Mouse (Mus musculus) midbrain, embryonic 10.5 days (tissue): ENCODE results near the gene Pla2g6. TPM values are rescaled to one million over a fixed set of nuclear protein-coding genes. Genes with fewer than 3 reads are reported as not detected.
A peak's percentile ranks its signal among the peaks of the same experiment; 100 is the strongest.

Experiments used
- DNase-seq: peaks from one replicate; pipeline ENCODE4 v3.0.0-alpha.2; 2017; ENCODE audit warnings: low spot score
- H3K27ac ChIP-seq: fragments of 300-500 bp; sonication (generic); replicated peaks from 2 replicates; pipeline ENCODE4 v1.5.1; 2016; ENCODE audit warnings: mild to moderate bottlenecking
- H3K27me3 ChIP-seq: fragments of 300-500 bp; sonication (generic); 2 replicates; pipeline ENCODE4 v1.6.1; 2016; ENCODE audit warnings: low read depth, mild to moderate bottlenecking; ENCODE audit not compliant: poor library complexity, severe bottlenecking
- H3K36me3 ChIP-seq: fragments of 300-500 bp; sonication (generic); 2 replicates; pipeline ENCODE4 v1.6.1; 2016; ENCODE audit warnings: mild to moderate bottlenecking, moderate library complexity
- H3K4me1 ChIP-seq: fragments of 300-500 bp; sonication (generic); 2 replicates; pipeline ENCODE4 v1.6.1; 2016
- H3K4me3 ChIP-seq: fragments of 300-500 bp; sonication (generic); 2 replicates; pipeline ENCODE4 v1.5.1; 2016; ENCODE audit warnings: mild to moderate bottlenecking, moderate library complexity
- H3K9me3 ChIP-seq: fragments of 300-500 bp; sonication (generic); replicated peaks from 2 replicates; pipeline ENCODE4 v1.6.1; 2016; ENCODE audit warnings: mild to moderate bottlenecking
- WGBS: fragments of 180-500 bp; shearing (Covaris S2); methylation state at CpG from one replicate; pipeline ENCODE4 v1.1.7; 2016; 5-methylcytosine and 5-hydroxymethylcytosine counted together
- polyA plus RNA-seq: library from polyadenylated mRNA; unstranded; fragments of >200 nt; fragmentation: Nextera tagmentation; extraction: Ambion mirVana; gene quantifications from 2 replicates; pipeline ENCODE4 v1.2.1, GENCODE M21; 2016

Gene Pla2g6
- polyA plus RNA-seq, 1 experiment from 2014 or later = 20.4 TPM

DNA sequence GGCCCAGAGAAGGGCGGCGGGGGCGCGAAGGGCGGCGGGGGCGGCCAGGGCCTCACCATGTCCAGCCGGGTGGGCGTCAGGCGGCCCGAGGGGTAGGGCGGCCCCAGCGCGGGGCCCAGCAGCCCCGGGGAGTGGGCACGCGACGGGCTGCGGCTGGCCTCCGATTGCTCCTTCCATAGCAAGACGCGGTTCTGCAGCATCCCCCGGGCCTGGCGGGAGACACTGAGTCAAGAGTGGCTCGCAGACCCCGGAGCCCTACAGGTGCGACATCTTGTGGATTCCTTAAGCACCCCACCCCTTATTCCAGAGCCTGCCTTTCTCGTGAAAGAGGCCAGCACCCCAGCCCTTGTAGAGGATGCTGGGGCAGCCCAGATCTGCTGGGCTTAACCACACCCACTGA lies 66.4 kb downstream of the Pla2g6 start:
- H3K4me3 ChIP-seq = peak overlapping the region; percentile 86

DNA sequence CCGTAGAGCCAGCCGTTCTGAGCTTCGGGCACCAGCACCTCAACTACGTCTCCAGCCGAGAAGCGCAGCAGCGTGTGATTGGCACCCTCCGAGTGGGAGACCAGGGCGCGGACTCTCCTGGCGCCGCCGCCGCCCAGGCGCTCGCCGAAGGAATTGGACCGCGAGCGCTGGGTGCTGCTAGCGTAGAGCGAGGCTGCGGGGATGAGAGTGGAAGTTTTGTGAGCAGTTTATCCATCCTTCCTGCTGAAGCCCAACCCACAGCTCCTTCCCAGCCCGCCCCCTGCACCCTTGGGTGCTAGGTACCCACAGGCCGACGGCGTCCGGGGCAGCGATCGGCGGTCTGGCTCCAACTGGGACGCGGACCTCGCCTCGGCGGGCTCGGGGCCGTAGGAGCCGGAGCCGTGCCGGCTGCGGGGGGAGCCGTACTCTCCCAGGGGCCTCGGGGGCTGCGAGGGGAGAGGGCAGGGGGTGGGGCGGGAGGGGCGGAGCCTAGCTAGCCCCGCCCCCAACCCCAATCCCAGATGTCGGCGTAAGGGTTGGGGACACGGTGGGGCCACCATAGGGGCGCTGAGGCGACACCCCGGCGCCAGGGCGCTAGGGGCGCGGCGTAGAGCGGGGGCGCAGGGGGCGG lies 67.0 kb downstream of the Pla2g6 start:
- peak; percentile 51 for DNase-seq
- H3K36me3 ChIP-seq = no peaks in the 10 kb centered on the region
- H3K9me3 ChIP-seq = no peaks in the 10 kb centered on the region
- H3K4me3 ChIP-seq = peak overlapping the region; percentile 86
- peaks cover 77% of the 10 kb centered on the region for H3K27me3 ChIP-seq
- peak overlapping the region; percentile 82 for H3K27ac ChIP-seq
- WGBS = under 1% methylated on average over 61 of the region's 62 CpGs
- peaks cover 20% of the 10 kb centered on the region for H3K4me1 ChIP-seq

More for the DNA sequence above, 66.4 kb downstream of the Pla2g6 start:
- DNase-seq = peak; percentile 42
- WGBS = under 1% methylated on average over 25 of the region's 28 CpGs
- H3K9me3 ChIP-seq = no peaks in the 10 kb centered on the region
- no peaks in the 10 kb centered on the region for H3K36me3 ChIP-seq
- H3K27ac ChIP-seq = peak overlapping the region; percentile 82
- H3K4me1 ChIP-seq = peaks cover 20% of the 10 kb centered on the region
- H3K27me3 ChIP-seq = peaks cover 81% of the 10 kb centered on the region

DNA sequence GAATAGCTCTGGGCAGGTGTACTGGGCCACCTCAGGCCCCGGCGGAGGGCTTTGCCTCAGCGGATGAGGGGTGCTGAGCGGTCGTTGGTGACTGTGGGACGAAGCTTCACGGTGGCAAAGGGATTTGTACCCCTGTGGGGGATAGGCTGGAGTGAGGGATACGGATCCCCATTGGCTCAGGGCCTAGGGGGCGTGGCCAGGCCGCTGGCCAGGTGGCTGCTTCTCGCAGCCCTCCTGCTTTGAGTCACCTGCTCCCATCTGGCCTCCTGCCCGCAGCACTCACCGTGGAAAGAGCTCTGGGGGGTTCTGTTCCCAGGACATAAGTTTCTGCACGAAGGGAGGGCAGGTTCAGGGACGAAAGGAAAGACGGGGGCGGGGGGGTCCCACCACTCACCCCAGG lies 69.7 kb downstream of the Pla2g6 start:
- Histone ChIP-seq H3K4me3 (no peak overlapping the region), H3K9me3 (no peaks in the 10 kb centered on the region), H3K36me3 (no peaks in the 10 kb centered on the region), H3K4me1 (peaks cover 30% of the 10 kb centered on the region), H3K27me3 (peaks cover 76% of the 10 kb centered on the region), H3K27ac (no peak overlapping the region)
- WGBS = 32% methylated on average over 17 of the region's 17 CpGs
- no peak for DNase-seq

DNA sequence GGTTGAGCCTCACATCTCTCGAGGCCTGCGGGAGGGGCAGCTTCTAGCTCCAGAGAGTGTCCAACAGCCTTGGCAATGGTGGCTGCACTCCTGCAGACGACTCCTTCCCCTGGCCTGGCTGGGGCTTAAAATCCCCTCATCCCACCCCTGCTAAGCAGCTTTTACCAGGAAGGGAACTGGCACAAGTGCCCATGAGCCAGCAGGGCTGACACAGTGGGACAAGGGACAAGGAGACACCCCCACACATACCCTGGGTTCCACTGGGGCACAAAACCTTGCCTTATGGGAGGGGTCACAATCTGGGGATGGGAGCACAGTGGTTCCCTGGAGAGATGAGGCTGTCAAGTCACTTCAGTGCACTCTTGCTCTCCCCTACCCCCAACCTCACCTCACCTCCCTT lies 73.5 kb downstream of the Pla2g6 start, which contains the start of gene Slc16a8:
Gene Slc16a8, minus strand, starts transcription at position 101 of the 400 bp plus-strand sequence.
- peaks cover 34% of the 10 kb centered on the region for H3K4me1 ChIP-seq
- 16% methylated on average over 3 of the region's 3 CpGs for WGBS

DNA sequence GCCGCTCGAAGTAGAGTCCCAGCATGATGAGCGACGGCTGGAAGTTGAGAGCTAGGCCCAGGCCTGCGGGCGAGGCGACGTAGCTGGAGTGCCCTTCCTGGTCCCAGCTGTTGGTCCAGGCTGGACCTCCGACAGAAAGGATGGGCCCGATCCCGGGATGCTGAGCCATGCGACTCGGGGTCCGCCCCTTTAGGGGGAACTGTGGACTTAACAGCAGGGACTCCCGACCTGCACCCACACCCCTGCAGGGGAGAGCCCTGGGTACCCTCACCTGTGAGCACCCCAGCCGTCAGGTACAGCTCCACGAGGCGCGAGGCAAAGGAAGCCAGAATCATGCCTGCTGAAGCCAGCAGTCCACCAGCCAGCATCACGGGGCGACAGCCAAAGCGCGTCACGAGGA lies 75.6 kb downstream of the Pla2g6 start:
- no peaks in the 10 kb centered on the region for H3K9me3 ChIP-seq
- H3K4me3 ChIP-seq = peak overlapping the region; percentile 53
- DNase-seq = no peak
- peak overlapping the region; percentile 73 for H3K27ac ChIP-seq
- H3K4me1 ChIP-seq = peaks cover 34% of the 10 kb centered on the region
- WGBS = 31% methylated on average over 24 of the region's 24 CpGs
- peaks cover 62% of the 10 kb centered on the region for H3K27me3 ChIP-seq
- H3K36me3 ChIP-seq = peaks cover 19% of the 10 kb centered on the region

More for the DNA sequence above, 73.5 kb downstream of the Pla2g6 start, which contains the start of gene Slc16a8:
- Histone ChIP-seq H3K27ac (no peak within 1 kb of the TSS), H3K27me3 (peaks cover 76% of the 10 kb centered on the region), H3K36me3 (no peaks in the 10 kb centered on the region), H3K9me3 (no peaks in the 10 kb centered on the region), H3K4me3 (no peak within 1 kb of the TSS)
- no peak for DNase-seq

DNA sequence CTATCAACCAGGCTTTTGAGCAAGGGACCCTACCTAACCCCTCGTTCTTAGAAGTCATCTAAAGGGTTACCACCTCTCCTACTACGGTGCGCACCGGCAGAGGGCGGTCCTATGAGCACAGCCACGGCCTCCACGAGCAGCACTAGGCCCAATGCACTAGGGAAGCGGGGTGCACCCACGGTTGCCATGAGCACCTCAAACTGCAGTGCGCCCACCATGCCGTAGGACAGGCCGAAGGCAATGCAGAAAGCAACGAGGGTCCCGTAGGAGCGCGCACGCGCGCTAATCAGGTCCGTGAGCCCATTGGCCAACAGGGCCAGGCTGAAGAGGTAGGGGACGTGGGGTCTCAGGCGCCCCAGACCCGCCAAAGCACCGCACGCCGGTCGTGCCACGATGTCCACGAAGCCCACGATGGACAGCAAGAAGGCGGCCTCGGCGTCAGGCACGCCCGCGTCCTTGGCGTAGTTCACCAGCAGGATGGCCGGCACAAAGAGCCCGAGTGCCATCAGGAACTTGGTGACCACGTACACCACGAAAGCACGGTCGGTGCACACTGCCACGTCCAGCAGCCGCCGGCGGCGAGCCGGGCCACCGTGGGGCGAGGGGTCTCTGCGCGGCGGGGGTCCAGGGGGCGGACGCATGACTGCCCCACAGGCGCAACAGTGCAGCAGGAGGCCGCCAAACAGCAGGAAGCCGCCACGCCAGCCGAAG lies 76.3 kb downstream of the Pla2g6 start:
- peaks cover 62% of the 10 kb centered on the region for H3K27me3 ChIP-seq
- H3K4me3 ChIP-seq = peak overlapping the region; percentile 53
- 4% methylated on average over 61 of the region's 61 CpGs for WGBS
- H3K4me1 ChIP-seq = peaks cover 34% of the 10 kb centered on the region
- H3K36me3 ChIP-seq = peaks cover 23% of the 10 kb centered on the region
- H3K27ac ChIP-seq = peak overlapping the region; percentile 73
- no peaks in the 10 kb centered on the region for H3K9me3 ChIP-seq
- DNase-seq = peak; percentile 58

DNA sequence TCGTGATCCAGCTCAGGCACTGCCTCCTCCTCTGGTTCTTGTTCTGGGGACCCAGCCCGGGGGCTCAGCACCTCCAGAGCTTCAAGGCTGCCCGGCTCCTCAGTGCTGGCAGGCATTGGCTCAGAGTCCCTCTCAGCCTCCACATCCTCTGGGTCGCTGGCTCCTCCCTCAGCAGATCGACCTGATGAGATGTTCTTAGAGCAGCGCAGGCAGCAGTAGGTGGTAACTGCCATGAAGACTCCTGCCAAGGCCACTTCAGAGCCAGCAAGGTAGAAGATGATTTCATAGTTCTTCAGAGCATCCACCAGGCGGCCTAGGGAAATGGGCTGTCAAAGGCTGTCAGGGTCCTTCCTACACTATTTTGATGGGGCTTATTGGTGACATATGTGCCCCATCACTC lies 77.0 kb downstream of the Pla2g6 start:
- Histone ChIP-seq H3K9me3 (no peaks in the 10 kb centered on the region), H3K4me1 (peaks cover 34% of the 10 kb centered on the region), H3K27ac (no peak overlapping the region), H3K36me3 (peaks cover 31% of the 10 kb centered on the region), H3K27me3 (peaks cover 62% of the 10 kb centered on the region), H3K4me3 (no peak overlapping the region)
- DNase-seq = no peak
- 54% methylated on average over 7 of the region's 7 CpGs for WGBS

DNA sequence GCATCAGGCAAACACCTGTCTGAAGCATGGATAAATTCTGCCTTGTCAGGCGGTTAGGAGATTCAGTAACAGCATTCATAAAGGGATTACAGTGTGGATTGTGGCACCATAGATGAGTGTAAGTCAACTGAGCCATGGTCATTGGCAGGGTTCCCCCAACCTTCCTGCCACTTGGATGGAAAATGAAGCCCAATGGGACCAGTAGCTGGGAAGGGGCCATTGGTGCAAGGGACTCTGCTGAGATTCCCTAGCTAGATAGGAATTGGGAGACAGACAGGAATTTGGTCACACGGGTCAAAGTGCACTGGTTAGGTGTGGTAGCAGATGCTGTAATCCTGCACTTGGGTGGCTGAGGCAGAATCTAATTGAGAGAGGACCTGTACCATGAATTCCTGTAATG lies 78.0 kb downstream of the Pla2g6 start:
- peaks cover 40% of the 10 kb centered on the region for H3K36me3 ChIP-seq
- no peak overlapping the region for H3K27ac ChIP-seq
- peaks cover 32% of the 10 kb centered on the region for H3K4me1 ChIP-seq
- H3K27me3 ChIP-seq = peaks cover 57% of the 10 kb centered on the region
- no peak for DNase-seq
- H3K4me3 ChIP-seq = no peak overlapping the region
- H3K9me3 ChIP-seq = no peaks in the 10 kb centered on the region
- WGBS = 76% methylated on average over 2 of the region's 2 CpGs

DNA sequence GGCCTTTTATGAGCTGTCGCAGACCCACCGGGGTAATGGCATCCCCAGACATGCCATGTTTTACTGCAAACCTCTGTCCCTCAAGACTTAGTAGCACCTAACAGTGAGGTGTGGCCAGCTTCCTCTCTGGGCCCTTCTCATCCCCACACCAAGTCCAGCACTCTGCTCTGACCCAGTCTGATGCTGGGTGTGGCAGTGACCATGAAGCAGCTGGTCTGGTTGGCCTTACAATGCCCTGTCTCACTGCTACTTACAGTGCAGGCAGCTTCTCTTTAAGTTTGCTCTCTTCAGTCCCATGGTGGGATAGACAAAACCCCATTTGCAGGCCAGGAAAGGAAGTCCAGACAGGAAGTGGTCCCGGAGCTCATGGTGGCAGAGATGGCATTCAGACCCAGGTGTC lies 82.9 kb downstream of the Pla2g6 start:
- Histone ChIP-seq H3K4me3 (no peak overlapping the region), H3K4me1 (peaks cover 19% of the 10 kb centered on the region), H3K36me3 (peaks cover 74% of the 10 kb centered on the region), H3K27ac (peak overlapping the region; percentile 1; the same call in 1 of the 2 replicates), H3K9me3 (no peaks in the 10 kb centered on the region), H3K27me3 (peaks cover 8% of the 10 kb centered on the region)
- 89% methylated on average over 3 of the region's 3 CpGs for WGBS
- DNase-seq = no peak

DNA sequence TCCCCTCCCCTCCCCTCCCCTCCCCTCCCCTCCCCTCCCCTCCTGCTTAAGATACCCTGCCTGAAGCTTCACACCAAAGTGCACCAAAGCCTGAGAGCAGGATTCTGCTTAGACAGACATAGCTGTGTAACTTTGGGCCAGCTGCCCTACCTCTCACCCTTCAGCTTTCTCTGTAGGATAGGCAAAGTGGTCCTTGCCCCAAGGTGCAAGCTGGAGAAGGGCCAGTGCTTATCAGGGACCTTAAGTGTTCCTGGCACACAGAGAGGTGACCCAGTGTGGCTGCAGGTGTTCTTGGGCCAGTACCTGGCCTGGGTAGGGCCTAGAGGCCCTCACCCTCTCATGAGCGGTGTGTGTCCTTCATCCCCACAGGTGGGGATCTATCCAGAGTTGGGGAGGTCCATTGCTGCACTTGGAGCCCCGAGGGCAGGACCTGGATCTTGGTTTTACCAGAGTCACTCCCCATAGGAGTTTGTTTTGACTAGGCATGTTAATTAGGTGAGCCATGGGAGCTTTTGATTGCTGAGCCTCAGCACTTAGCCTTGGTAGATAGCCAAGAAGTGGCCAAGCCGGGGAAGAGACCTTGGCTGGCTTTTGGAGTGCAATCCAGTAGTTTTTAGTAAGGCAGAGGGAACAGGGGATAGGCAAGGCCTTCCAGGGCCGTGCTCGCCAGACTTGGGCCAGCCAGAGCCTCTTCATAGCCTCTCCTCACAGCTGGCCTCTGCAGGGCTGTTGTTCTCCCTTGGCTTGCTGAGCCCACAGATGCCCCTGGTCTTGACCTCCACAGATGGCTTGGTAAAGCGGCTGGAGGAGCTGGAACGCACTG lies 83.9 kb downstream of the Pla2g6 start:
- H3K4me3 ChIP-seq = no peak overlapping the region
- no peak for DNase-seq
- H3K27me3 ChIP-seq = no peaks in the 10 kb centered on the region; the same call in 1 of the 2 replicates
- no peaks in the 10 kb centered on the region for H3K9me3 ChIP-seq
- peaks cover 82% of the 10 kb centered on the region for H3K36me3 ChIP-seq
- WGBS = 78% methylated on average over 7 of the region's 7 CpGs
- peak overlapping the region; percentile 39 for H3K27ac ChIP-seq
- H3K4me1 ChIP-seq = peaks cover 19% of the 10 kb centered on the region

DNA sequence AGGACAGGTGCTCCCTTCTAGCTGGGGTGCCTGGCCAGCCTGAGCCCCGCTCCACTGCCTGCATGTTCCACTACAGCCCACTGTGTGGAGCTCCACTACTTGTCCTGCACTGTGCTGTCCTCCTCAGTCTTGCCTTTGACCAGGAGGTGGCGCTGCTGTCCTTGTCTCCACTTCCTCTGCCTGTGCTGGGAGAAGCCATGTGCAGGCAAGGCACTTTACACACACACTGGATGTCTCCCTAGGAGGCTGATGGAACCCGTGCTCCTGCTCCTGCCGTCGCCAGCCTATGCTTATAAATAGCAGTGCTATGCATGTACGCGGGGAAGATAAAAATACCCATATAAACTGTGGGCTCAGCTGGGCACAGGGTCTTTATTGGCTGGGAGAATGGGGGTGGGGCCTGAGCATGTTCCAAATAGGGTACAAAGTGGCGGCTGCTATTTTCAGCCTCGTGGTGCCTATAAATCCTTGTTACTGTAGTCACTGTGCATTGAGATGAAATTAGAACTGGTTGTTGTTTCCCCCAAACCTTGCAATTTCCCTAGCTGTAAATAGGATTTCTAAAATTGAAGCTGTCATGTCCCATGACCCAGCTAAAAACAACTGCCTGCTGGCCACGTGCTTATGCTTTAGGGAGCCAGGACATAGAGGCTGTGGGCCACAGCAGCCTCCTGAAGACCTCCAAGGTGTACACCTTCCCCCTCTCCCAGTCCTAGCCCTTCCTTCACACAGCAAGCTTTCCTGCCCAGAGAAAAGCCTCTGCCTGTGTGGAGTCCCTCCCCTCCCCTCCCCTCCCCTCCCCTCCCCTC lies 84.8 kb downstream of the Pla2g6 start:
- H3K27ac ChIP-seq = peak overlapping the region; percentile 19; the same call in 1 of the 2 replicates
- peaks cover 19% of the 10 kb centered on the region for H3K4me1 ChIP-seq
- peak; percentile 97 for DNase-seq
- 25% methylated on average over 10 of the region's 10 CpGs for WGBS
- peaks cover 82% of the 10 kb centered on the region for H3K36me3 ChIP-seq
- H3K9me3 ChIP-seq = no peaks in the 10 kb centered on the region
- no peaks in the 10 kb centered on the region for H3K27me3 ChIP-seq
- H3K4me3 ChIP-seq = peak overlapping the region; percentile 4; the same call in 1 of the 2 replicates
